Mouse (Mus musculus): ENCODE measurements at regions not wholly inside any gene's neighbourhood (a gene's known extent, or its start where the extent isn't known, plus 50 kb on each side); places are given as distances from the start of the nearest gene placed in this dataset.

DNA sequence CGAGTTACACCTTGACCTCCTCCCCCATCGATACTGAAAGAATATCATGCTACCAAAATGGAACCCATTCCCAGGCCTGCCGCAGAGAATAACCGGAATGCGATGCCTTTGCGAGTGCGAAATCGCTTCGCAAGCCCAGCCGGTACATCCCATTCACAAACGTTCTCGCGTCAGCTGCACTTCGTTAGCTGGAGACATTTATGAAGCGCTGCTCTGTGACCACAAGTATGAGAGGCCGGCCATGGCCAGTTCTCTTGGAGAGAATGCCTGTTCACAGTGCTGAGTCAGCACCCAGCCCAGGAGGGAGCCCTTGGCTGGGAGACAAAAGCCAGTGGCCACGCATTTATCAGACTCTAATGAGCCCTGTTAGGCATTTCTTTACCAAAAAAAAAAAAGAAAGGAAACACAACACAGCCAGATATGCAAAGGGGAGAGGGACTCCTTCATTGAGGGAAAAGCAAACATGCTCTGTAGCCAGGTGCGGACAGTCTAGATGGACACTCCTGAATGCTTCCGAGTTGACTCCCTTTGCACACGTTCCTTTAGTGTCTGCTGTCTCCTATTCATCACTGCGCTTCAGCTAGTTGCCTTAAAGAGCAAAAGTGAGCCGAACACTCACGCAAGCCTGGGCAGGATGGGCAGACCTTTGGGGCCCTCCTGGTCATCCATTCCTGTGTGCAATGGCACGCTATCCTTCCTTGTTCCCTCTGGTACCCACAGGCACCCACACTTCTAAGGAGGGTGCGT lies 131.4 kb downstream of the Ackr3 start:
- no peak for DNase-seq
- 92% methylated on average over 25 of the region's 25 CpGs for WGBS

DNA sequence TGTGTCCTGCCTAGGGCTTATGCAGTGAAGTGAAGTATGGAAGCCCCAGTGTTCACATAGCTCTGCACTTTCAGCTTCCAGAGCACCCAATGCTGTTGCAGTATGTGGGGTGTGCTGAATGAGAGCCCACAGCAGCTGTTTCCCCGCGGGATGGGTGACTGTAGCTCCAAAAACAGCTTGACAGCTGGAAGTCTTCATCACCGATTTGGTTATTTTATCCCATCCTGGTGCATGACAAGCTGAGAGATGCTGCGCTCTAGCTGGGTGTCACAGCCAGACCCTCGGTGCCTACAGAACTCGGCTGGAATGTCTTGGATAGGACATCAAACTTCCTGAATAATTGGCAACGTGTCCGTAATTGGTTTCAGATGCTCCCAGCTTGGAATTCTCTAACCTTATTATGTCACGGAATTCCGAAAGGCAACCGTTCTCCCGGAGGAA lies 134.1 kb downstream of the Ackr3 start:
- Histone ChIP-seq H3K36me3 (ENCODE audit: control insufficient read depth, insufficient read depth, low read length) (no peaks in the 10 kb centered on the region), H3K4me1 (replicated peaks; ENCODE audit: control insufficient read depth, insufficient read depth, low read length) (no peaks in the 10 kb centered on the region), H3K4me3 (ENCODE audit: control insufficient read depth, insufficient read depth, low read length) (no peak overlapping the region), H3K27ac (ENCODE audit: control insufficient read depth, insufficient read depth, low read length) (no peak overlapping the region), H3K27me3 (ENCODE audit: control insufficient read depth, insufficient read depth, low read length) (no peaks in the 10 kb centered on the region)
- no peak for TF ChIP-seq POLR2A (IDR thresholded peaks at IDR 0.05; ENCODE audit: control insufficient read depth, extremely low read depth, insufficient read depth, low read length, poor library complexity)
- TF ChIP-seq CTCF (IDR thresholded peaks at IDR 0.05; ENCODE audit: borderline replicate concordance, control insufficient read depth, extremely low read depth, insufficient read depth, low read length, poor library complexity), result no peak
- WGBS, result 90% methylated on average over 12 of the region's 12 CpGs
- DNase-seq, result no peak

More for the DNA sequence above, 131.4 kb downstream of the Ackr3 start:
- Histone ChIP-seq H3K4me3 (ENCODE audit: control insufficient read depth, insufficient read depth, low read length) (no peak overlapping the region), H3K27me3 (ENCODE audit: control insufficient read depth, insufficient read depth, low read length) (no peaks in the 10 kb centered on the region), H3K4me1 (replicated peaks; ENCODE audit: control insufficient read depth, insufficient read depth, low read length) (no peaks in the 10 kb centered on the region), H3K27ac (ENCODE audit: control insufficient read depth, insufficient read depth, low read length) (no peak overlapping the region), H3K36me3 (ENCODE audit: control insufficient read depth, insufficient read depth, low read length) (no peaks in the 10 kb centered on the region)
- TF ChIP-seq POLR2A (IDR thresholded peaks at IDR 0.05; ENCODE audit: control insufficient read depth, extremely low read depth, insufficient read depth, low read length, poor library complexity) (no peak), CTCF (IDR thresholded peaks at IDR 0.05; ENCODE audit: borderline replicate concordance, control insufficient read depth, extremely low read depth, insufficient read depth, low read length, poor library complexity) (no peak)

DNA sequence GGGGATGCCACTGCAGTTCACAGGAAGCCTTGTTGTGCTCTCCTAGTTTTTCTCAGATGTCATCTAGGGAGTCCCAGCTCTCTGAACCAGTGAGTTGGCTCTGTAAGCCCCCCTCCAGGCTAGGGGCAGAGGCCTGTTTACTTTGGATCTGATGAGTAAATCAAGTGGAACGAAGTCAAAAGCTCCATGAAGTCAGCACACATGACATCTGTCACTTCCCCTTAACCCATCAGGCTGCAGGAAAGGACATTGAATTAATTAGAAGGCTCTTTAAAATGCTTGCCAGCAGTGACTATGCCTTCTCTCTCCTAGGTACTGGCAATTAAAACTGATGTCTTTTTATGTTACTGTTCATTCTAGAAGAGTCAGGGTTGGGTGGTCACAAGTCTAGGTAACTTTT lies 138.6 kb downstream of the Ackr3 start:
- TF ChIP-seq POLR2A (IDR thresholded peaks at IDR 0.05; ENCODE audit: control insufficient read depth, extremely low read depth, insufficient read depth, low read length, poor library complexity), result no peak
- TF ChIP-seq CTCF (IDR thresholded peaks at IDR 0.05; ENCODE audit: borderline replicate concordance, control insufficient read depth, extremely low read depth, insufficient read depth, low read length, poor library complexity), result no peak
- H3K36me3 ChIP-seq (ENCODE audit: control insufficient read depth, insufficient read depth, low read length), result no peaks in the 10 kb centered on the region
- WGBS, result 51% methylated on average over 1 of the region's 1 CpGs
- no peaks in the 10 kb centered on the region for H3K27me3 ChIP-seq (ENCODE audit: control insufficient read depth, insufficient read depth, low read length)
- no peak overlapping the region for H3K27ac ChIP-seq (ENCODE audit: control insufficient read depth, insufficient read depth, low read length)
- no peak overlapping the region for H3K4me3 ChIP-seq (ENCODE audit: control insufficient read depth, insufficient read depth, low read length)
- DNase-seq, result no peak
- H3K4me1 ChIP-seq (replicated peaks; ENCODE audit: control insufficient read depth, insufficient read depth, low read length), result no peaks in the 10 kb centered on the region

DNA sequence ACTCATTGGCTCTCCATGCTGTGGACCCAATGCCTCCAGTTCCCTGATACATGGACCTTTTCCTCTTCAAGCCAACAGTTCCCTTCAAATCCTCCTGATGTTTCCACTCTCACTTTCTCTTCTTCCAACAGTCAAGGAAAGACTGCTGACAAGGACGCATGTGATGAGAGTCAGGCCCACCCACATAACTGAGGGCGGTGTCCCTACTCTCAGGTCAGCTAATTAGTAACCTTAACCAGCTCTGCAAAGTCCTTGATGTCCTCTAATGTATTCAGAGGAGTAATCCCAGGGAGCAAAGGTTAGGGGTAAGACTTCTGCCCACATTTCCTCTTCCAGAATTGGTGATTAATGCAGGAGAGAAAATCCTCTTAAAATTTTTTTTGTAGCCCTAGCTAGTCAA lies 139.7 kb downstream of the Ackr3 start:
- no peak for DNase-seq
- 96% methylated on average over 2 of the region's 2 CpGs for WGBS

DNA sequence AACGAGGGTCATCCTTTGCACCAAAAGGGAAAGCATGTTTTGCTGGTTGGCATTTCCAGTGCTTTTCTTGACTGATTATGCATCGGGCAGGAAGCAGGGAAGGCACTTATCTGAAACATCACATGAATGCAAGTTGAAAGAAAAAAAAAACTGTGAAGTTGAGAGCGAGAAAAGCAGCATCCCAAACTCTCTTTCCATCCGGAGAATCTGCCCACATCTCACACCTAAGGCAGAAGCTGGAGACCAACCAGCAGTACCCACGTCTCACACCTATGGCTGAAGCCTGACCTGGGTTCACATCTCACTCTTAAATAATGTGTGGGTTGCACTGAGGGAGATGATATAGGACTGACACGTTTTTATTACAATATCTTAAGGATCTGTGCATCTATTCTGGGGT lies 143.3 kb downstream of the Ackr3 start:
- H3K27me3 ChIP-seq (ENCODE audit: control insufficient read depth, insufficient read depth, low read length), result no peaks in the 10 kb centered on the region
- no peak for DNase-seq
- no peaks in the 10 kb centered on the region for H3K4me1 ChIP-seq (replicated peaks; ENCODE audit: control insufficient read depth, insufficient read depth, low read length)
- WGBS, result 62% methylated on average over 6 of the region's 6 CpGs
- no peak overlapping the region for H3K27ac ChIP-seq (ENCODE audit: control insufficient read depth, insufficient read depth, low read length)
- H3K36me3 ChIP-seq (ENCODE audit: control insufficient read depth, insufficient read depth, low read length), result no peaks in the 10 kb centered on the region
- no peak overlapping the region for H3K4me3 ChIP-seq (ENCODE audit: control insufficient read depth, insufficient read depth, low read length)
- no peak for TF ChIP-seq POLR2A (IDR thresholded peaks at IDR 0.05; ENCODE audit: control insufficient read depth, extremely low read depth, insufficient read depth, low read length, poor library complexity)
- no peak for TF ChIP-seq CTCF (IDR thresholded peaks at IDR 0.05; ENCODE audit: borderline replicate concordance, control insufficient read depth, extremely low read depth, insufficient read depth, low read length, poor library complexity)

More for the DNA sequence above, 139.7 kb downstream of the Ackr3 start:
- Histone ChIP-seq H3K27ac (ENCODE audit: control insufficient read depth, insufficient read depth, low read length) (no peak overlapping the region), H3K4me3 (ENCODE audit: control insufficient read depth, insufficient read depth, low read length) (no peak overlapping the region), H3K36me3 (ENCODE audit: control insufficient read depth, insufficient read depth, low read length) (no peaks in the 10 kb centered on the region), H3K27me3 (ENCODE audit: control insufficient read depth, insufficient read depth, low read length) (no peaks in the 10 kb centered on the region), H3K4me1 (replicated peaks; ENCODE audit: control insufficient read depth, insufficient read depth, low read length) (no peaks in the 10 kb centered on the region)
- TF ChIP-seq POLR2A (IDR thresholded peaks at IDR 0.05; ENCODE audit: control insufficient read depth, extremely low read depth, insufficient read depth, low read length, poor library complexity) (no peak), CTCF (IDR thresholded peaks at IDR 0.05; ENCODE audit: borderline replicate concordance, control insufficient read depth, extremely low read depth, insufficient read depth, low read length, poor library complexity) (no peak)

DNA sequence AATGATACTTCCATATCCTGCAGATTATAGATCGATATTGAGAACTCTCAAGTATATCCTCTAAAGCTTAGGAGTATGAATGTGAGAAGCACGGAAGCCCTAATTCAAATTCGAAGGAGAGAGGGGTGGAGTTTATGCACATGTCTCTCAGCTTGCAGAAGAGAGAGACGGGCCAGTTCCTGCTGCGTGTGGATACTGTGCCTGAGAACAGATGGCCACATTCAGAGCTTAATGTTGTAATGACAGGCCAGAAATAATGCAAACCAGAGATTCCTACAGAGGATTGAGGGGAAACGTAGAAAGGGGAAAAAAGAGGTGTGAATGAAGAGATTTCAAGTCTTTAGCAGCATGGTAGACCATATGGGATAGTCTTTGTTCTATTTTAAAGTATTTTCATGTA lies 145.8 kb downstream of the Ackr3 start:
- no peak for DNase-seq
- TF ChIP-seq CTCF (IDR thresholded peaks at IDR 0.05; ENCODE audit: borderline replicate concordance, control insufficient read depth, extremely low read depth, insufficient read depth, low read length, poor library complexity) (no peak), POLR2A (IDR thresholded peaks at IDR 0.05; ENCODE audit: control insufficient read depth, extremely low read depth, insufficient read depth, low read length, poor library complexity) (no peak)

More for the DNA sequence above, 145.8 kb downstream of the Ackr3 start:
- H3K27me3 ChIP-seq (ENCODE audit: control insufficient read depth, insufficient read depth, low read length), result no peaks in the 10 kb centered on the region
- no peaks in the 10 kb centered on the region for H3K4me1 ChIP-seq (replicated peaks; ENCODE audit: control insufficient read depth, insufficient read depth, low read length)
- H3K4me3 ChIP-seq (ENCODE audit: control insufficient read depth, insufficient read depth, low read length), result no peak overlapping the region
- H3K27ac ChIP-seq (ENCODE audit: control insufficient read depth, insufficient read depth, low read length), result no peak overlapping the region
- H3K36me3 ChIP-seq (ENCODE audit: control insufficient read depth, insufficient read depth, low read length), result no peaks in the 10 kb centered on the region
- WGBS, result 50% methylated on average over 6 of the region's 6 CpGs
